Comparison of ENCODE assay signal across 8 mouse cellular contexts in the genomic region with DNA sequence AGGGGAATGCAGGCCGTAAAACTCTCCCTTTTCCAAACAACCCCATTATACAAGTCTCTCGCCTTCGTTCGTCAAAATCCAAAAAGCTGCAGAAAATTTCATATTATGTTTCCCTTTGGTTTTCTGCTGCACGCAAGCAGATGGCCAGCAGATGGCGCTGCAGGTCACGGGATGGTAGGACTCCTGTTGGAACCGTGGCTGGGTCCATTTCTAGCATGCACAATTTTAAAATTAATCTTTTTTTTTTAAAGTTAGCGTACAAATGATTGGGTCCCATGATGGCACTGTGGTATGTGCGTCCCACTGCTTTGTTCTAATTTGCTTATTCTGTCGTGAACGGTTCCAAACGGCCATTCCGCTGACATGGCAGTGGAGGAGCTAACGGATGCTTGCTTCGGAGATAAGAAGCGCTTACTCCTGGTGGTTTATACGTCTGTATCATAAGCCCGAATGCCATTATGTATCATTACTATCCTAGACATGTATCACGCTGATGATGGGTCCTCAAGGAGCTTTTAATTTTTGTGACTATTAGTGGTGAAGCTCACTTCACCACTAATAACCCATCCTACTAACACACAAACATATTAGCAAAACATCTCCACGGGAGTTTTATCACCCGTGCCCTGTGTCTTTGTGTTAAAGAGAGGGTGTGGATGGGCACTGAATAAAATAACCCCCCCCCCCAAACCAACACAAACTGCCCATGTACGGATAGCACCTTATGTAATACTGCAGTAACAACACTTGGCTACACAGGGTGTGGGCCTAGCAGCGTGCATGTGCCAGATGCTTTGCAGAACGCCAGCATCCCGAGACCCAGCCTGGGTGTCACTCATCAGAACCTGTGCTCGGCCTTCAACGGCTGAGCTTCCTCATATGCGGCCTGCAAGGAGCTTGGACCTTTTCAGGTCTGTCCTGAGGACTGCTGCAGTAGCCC.
DNase-seq lines count a peak whose midpoint lies in the region; ATAC-seq and TF ChIP-seq lines count a peak whose summit lies in the region.

No protein-coding gene starts in this region.

- no peak overlapping the region for H3K4me2 ChIP-seq in hindbrain, embryonic 14.5 days (replicated peaks)
- peak overlapping the region; percentile 12; the same call in 1 of the 2 replicates for H3K4me2 ChIP-seq in limb, embryonic 13.5 days (replicated peaks)

- peak; percentile 3 to 46 for DNase-seq in heart, adult 2 months
- DNase-seq in heart, adult 9 months (ENCODE audit: low spot score in 2 of 2): no peak
- peak; percentile 46 for DNase-seq in R1 (ENCODE audit: low read depth, low spot score)
- peak; percentile 79 for DNase-seq in embryo, embryonic 10.5 days (ENCODE audit: low spot score)
- peak; percentile 85 for DNase-seq in hindbrain, embryonic 14.5 days (ENCODE audit: low spot score)
- DNase-seq in neural tube, embryonic 10.5 days (ENCODE audit: extremely low spot score, low spot score): peak; percentile 75
- DNase-seq in thymus, postnatal 4 days: peak; percentile 63

- no peaks in the 10 kb centered on the region for H3K36me3 ChIP-seq in heart, adult 2 months (ENCODE audit: control insufficient read depth, insufficient read depth, low read length)
- no peaks in the 10 kb centered on the region for H3K36me3 ChIP-seq in hindbrain, embryonic 14.5 days (replicated peaks; ENCODE audit: control insufficient read depth, insufficient read depth)
- H3K36me3 ChIP-seq in limb, embryonic 13.5 days: no peaks in the 10 kb centered on the region

- intact Hi-C loops in heart, adult 2 months (cut with DNase I): loop anchor here (5.0 to 10.0 kb wide), 3 partner anchors 131 to 548 kb away; no protein-coding TSS in a partner anchor

- no peak overlapping the region for H3K9ac ChIP-seq in heart, adult 2 months (ENCODE audit: low read depth, low read length)
- no peak overlapping the region for H3K9ac ChIP-seq in hindbrain, embryonic 14.5 days
- no peak overlapping the region for H3K9ac ChIP-seq in limb, embryonic 13.5 days

- peak; percentile 80 for TF ChIP-seq CTCF in heart, adult 2 months (IDR thresholded peaks at IDR 0.05)

- H3K27ac ChIP-seq in heart, adult 2 months: no peak overlapping the region
- no peak overlapping the region for H3K27ac ChIP-seq in hindbrain, embryonic 14.5 days
- H3K27ac ChIP-seq in limb, embryonic 13.5 days: no peak overlapping the region

- TF ChIP-seq POLR2A in heart, adult 2 months (IDR thresholded peaks at IDR 0.05; ENCODE audit: insufficient read depth, low read depth, low read length): no peak

- no peak for TF ChIP-seq EP300 in heart, adult 2 months (IDR thresholded peaks at IDR 0.05; ENCODE audit: insufficient read depth, low read depth, low read length)

- no peaks in the 10 kb centered on the region for H3K79me2 ChIP-seq in heart, adult 2 months (replicated peaks; ENCODE audit: control insufficient read depth, insufficient read depth, low read length)

- WGBS in heart, adult 2 months: 61% methylated on average over 29 of the region's 29 CpGs
- WGBS in hindbrain, embryonic 14.5 days: 58% methylated on average over 29 of the region's 29 CpGs
- 63% methylated on average over 29 of the region's 29 CpGs for WGBS in limb, embryonic 13.5 days

- H3K9me3 ChIP-seq in hindbrain, embryonic 14.5 days (ENCODE audit: control insufficient read depth, low read length): no peaks in the 10 kb centered on the region
- H3K9me3 ChIP-seq in limb, embryonic 13.5 days: no peaks in the 10 kb centered on the region

- H3K4me1 ChIP-seq in heart, adult 2 months (ENCODE audit: control insufficient read depth, insufficient read depth, low read length): no peaks in the 10 kb centered on the region
- peaks cover 8% of the 10 kb centered on the region; the same call in 1 of the 2 replicates for H3K4me1 ChIP-seq in hindbrain, embryonic 14.5 days (replicated peaks; ENCODE audit: control insufficient read depth, insufficient read depth, low read length)
- H3K4me1 ChIP-seq in limb, embryonic 13.5 days: peaks cover 10% of the 10 kb centered on the region

- peak; percentile 31; the same call in 1 of the 2 replicates for ATAC-seq in hindbrain, embryonic 14.5 days (ENCODE audit: low FRiP score)
- no peak for ATAC-seq in limb, embryonic 13.5 days (ENCODE audit: low FRiP score, low read depth)

- no peak overlapping the region for H3K4me3 ChIP-seq in heart, adult 2 months
- H3K4me3 ChIP-seq in hindbrain, embryonic 14.5 days (replicated peaks; ENCODE audit: low read length): no peak overlapping the region
- no peak overlapping the region for H3K4me3 ChIP-seq in limb, embryonic 13.5 days

- H3K27me3 ChIP-seq in heart, adult 2 months (ENCODE audit: control insufficient read depth, insufficient read depth, low read length): no peaks in the 10 kb centered on the region
- no peaks in the 10 kb centered on the region for H3K27me3 ChIP-seq in hindbrain, embryonic 14.5 days (ENCODE audit: control insufficient read depth, insufficient read depth, low read length)
- H3K27me3 ChIP-seq in limb, embryonic 13.5 days: no peaks in the 10 kb centered on the region

Comparison
In these comparisons a context has a peak if more than half of its experiments do, and no peak if none do; other contexts are left out.
1. DNase-seq: peak in heart, adult 2 months (2 of 2), R1 (single experiment), embryo, embryonic 10.5 days (single experiment), hindbrain, embryonic 14.5 days (single experiment), neural tube, embryonic 10.5 days (single experiment) and thymus, postnatal 4 days (single experiment); none in heart, adult 9 months (0 of 2).